Mouse (Mus musculus) urinary bladder, postnatal 0 days (tissue): ENCODE results near the gene Man1c1. TPM values are rescaled to one million over a fixed set of nuclear protein-coding genes. Genes with fewer than 3 reads are reported as not detected.

Experiments
- microRNA-seq: library from miRNA; unstranded; fragments of <30 nt; microRNA quantifications from one replicate; pipeline ENCODE4, GENCODE M21; 2016
- polyA plus RNA-seq: library from polyadenylated mRNA; unstranded; fragments of >200 nt; fragmentation: Nextera tagmentation; extraction: Ambion mirVana; gene quantifications from 2 replicates; pipeline ENCODE4 v1.2.1, GENCODE M21; 2015

The Man1c1 gene
- 3.8 TPM in 2 replicates for polyA plus RNA-seq

GRCm38 (mm10) chr4:134703835-134704546 is at the start of gene Man1c1:
Man1c1 (minus strand) TSS chr4:134704290.

GRCm38 (mm10) chr4:134551494-134552316 is 152.4 kb downstream of the Man1c1 start, which contains the start of gene Selenon:
Selenon (minus strand) TSS chr4:134552166.

GRCm38 (mm10) chr4:134534932-134535786 is 168.9 kb downstream of the Man1c1 start, which contains the start of gene Mtfr1l:
Mtfr1l (minus strand) TSS chr4:134535387.

Small RNA genes within 50 kb of the gene (microRNA-seq; reads per million reads assigned to microRNA genes)
- not detected for gene Mir6403

Other genes with a start within 250 kb of the Man1c1 start
- 204 and 269 TPM in 2 replicates for gene Stmn1, start 236.0 kb downstream of the Man1c1 start, polyA plus RNA-seq
- gene Paqr7, start 207.6 kb downstream of the Man1c1 start, polyA plus RNA-seq = 12.6 and 14.1 TPM in 2 replicates
- gene Aunip, start 193.3 kb downstream of the Man1c1 start, polyA plus RNA-seq = 3.6 and 4.3 TPM in 2 replicates
- gene Mtfr1l, start 168.9 kb downstream of the Man1c1 start, polyA plus RNA-seq = 125 and 126 TPM in 2 replicates
- gene Selenon, start 152.1 kb downstream of the Man1c1 start, polyA plus RNA-seq = 7.3 and 10.2 TPM in 2 replicates
- 27.8 and 29.2 TPM in 2 replicates for gene Ldlrap1, start 63.7 kb upstream of the Man1c1 start, polyA plus RNA-seq
- 21.5 and 25.3 TPM in 2 replicates for gene Maco1, start 149.1 kb upstream of the Man1c1 start, polyA plus RNA-seq
- 0.78 and 1.1 TPM in 2 replicates for gene Rhd, start 160.2 kb upstream of the Man1c1 start, polyA plus RNA-seq
- 184 and 185 TPM in 2 replicates for gene Tmem50a, start 210.7 kb upstream of the Man1c1 start, polyA plus RNA-seq
- 240 and 264 TPM in 2 replicates for gene Rsrp1, start 219.3 kb upstream of the Man1c1 start, polyA plus RNA-seq
- 56.5 and 64.8 TPM in 2 replicates for gene Syf2, start 226.6 kb upstream of the Man1c1 start, polyA plus RNA-seq